Mouse (Mus musculus) gastrocnemius, postnatal 25 days (tissue): ENCODE data around the gene Lrch1. TPM values are rescaled to one million over a fixed set of nuclear protein-coding genes. Genes with fewer than 3 reads are reported as not detected.

ENCODE experiments used
- DNase-seq: peaks from one replicate; pipeline ENCODE4 v3.0.0; 2022
- long read RNA-seq, 2 experiments: library from polyadenylated mRNA; stranded (forward); transcript quantifications; one replicate each; pipeline ENCODE4 v2.0.0; 2021
- total RNA-seq, 2 experiments: library from RNA; stranded (reverse); gene quantifications; 1 replicate in 1 of 2; 2 replicates in 1 of 2; pipeline ENCODE4 v1.2.3; 2021

The Lrch1 gene
- total RNA-seq, result 1 to 10 TPM; 4.1 to 4.2 TPM
- long read RNA-seq, experiment 1, partial matches to known transcripts, result 0 of 18 reads
- long read RNA-seq, experiment 1, other reads (novel, unspliced or antisense), result 18 of 18 reads
- long read RNA-seq, experiment 2, partial matches to known transcripts, result 0 of 5 reads
- long read RNA-seq, experiment 2, other reads (novel, unspliced or antisense), result 5 of 5 reads

DNA sequence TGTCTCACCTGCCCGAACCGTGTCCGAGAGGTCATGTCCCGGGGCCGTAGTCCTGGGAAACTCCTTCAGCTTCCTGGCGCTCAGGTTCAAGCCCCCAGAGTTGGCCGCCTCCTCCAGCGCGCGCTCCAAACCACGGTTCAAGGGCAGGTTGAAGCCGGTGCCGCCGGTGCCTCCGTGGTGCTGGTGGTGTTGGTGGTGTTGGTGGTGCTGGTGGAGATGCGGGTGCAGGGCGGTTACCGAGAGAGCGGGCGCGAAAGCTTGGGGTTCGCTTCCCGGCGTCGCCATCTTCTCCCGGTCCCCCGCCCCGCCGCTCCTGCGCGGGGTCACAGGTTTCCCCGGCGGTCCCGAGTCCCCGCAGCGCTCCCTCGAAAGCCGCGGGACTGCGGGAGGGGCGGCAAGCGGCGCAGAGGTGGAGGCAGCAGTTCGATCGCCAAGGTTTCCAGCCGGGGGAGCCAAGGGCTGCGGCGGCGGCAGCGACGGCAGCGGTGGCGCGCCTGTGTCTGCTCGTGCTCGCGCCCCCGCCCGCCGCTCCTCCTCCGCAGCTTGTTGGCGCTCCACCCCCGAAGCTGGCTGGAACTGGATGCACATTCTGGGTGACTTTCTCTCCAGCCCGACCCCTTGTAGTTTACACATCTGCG, at the start of gene Lrch1:
TSS of gene Lrch1 (minus strand) at position 501 of the 638 bp plus-strand sequence.
- DNase-seq, result peak; percentile 83

DNA sequence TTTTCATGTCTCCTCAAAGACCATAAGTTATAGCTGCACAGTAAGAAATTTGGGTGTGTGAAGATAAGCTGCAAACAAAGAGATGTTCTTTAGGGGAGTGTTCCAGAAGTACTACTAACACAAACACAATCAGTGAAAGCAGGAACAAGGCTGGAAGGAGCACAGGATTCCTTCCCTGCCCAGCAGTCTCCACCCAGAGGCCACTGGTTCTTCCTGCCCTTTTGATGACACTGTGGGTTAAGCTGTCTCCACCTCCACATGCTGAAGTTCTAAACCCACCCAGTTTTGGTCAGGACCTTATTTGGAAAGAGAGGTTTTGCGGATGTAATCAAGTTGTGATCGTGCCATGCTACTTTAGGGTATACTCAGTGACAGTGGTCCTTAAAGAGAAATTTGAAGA, 49.4 kb upstream of the Lrch1 start:
- no peak for DNase-seq

DNA sequence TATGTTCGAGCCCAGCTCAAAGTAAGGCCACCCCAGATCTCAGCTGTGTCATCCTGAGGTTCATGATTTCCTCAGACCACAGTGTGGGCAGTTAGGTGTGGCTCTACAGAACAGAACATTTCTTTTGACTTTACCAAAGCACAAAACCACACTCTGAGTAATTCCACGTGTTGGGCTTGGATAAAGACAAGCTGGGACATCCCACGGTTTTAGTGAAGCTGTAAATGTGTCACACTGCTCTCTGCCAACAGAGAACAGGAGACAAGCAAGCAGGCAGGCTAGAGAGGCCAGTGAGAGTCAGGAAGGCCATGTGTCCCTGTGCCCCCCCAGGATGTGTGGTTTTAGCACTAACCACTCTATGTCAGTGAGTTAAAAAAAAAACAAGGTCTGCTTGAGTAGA, 48.9 kb upstream of the Lrch1 start:
- no peak for DNase-seq

DNA sequence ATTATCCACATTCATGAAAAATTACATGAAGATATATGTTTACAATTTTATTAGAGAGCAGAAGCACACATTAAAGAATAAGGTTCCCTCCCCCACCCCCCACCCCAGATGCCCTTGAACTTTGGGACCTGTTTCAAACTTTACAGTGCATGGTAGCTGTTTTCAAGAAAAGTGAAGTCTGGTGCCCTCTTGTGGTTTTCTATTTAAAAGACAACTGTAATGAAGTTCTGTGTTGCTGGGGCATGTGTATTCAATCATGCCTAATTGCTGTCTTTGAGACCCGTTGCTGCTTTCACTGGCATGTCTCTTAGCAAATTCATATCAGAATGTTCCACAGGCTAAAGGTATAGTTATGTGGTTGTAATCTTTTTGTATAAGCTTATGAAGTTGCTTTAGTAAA, 42.8 kb upstream of the Lrch1 start:
- DNase-seq, result no peak

DNA sequence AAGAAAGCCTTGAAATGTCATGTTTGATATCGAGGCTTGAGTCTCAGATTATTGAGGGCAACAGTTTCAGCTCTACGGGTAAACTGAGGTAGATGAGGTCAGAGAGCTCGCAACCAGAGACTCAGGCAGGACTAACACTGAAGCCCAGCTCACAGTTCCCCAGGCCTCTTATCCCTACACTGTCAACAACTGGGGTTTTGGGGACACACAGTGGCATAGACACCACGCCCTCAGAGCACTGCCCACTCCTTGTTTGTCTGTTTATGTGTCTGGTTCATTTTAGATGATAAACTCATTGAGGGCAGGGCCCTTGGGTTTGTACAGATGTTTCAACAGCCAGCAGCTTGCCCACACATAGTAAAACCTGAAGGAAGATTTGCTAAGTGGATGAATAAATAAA, 42.2 kb upstream of the Lrch1 start:
- DNase-seq, result no peak

DNA sequence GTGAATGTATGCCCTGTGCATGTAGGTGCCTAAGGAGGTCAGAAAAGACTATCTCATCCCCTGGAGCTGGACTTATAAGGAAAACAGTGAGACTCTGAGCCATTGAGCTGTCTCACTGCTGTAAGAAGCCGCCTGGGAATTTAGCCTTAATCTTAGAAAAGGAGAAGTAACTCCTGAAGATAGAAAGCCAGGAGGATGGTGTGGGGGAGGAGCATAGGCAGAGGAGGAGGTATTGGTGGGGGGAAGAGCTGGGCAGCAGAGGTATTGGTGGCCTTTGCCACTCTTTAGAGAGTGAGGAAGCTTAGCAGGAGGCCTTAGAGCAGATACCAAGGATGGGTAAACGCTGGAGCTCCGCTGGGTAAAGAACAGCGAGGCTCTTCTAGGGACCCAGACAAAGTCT, 41.6 kb upstream of the Lrch1 start:
- DNase-seq, result no peak

DNA sequence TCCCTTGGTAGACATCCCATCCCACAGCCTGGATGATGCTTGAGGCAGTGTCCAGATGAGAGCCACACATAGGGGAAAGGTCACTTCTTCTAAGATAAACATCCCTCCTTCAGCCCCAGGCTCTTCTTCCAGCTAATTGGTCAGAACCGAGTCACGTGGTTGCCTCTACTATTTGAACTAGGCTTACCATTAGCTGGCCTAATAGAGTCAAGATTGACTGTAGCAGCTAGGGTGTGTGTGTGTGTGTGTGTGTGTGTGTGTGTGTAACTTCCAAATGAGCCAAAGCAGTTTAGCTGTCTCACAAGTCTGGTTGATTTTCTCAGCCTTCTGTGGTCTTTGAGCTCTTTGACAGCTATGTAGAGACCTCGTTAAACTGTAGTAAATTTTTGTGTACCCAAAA, 38.9 kb upstream of the Lrch1 start:
- no peak for DNase-seq

DNA sequence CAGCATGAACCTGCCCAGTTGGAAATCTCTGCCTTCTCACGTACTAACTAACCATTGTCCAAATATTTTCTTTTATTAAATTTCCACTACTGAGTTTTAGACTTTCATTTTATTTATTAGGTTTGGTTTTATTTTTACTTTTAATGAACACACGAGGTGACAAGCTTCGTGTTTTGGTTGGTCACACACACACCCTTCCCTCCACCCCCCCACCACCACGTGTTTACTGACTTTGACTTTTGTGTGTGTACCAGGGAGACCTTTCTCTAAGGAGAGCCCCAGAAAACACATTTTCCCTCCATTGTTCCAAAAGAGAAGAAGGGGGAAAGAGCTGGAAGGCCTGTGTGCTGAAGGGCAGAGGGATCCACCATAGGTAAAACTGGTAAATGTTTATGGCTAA, 38.0 kb upstream of the Lrch1 start:
- DNase-seq, result no peak

- DNase-seq, result no peak
These were observed 37.2 kb upstream of the Lrch1 start for GRCm38 (mm10) chr14:74984817-74985391.

- DNase-seq, result no peak
These were observed 35.4 kb upstream of the Lrch1 start for GRCm38 (mm10) chr14:74983079-74983478.

DNA sequence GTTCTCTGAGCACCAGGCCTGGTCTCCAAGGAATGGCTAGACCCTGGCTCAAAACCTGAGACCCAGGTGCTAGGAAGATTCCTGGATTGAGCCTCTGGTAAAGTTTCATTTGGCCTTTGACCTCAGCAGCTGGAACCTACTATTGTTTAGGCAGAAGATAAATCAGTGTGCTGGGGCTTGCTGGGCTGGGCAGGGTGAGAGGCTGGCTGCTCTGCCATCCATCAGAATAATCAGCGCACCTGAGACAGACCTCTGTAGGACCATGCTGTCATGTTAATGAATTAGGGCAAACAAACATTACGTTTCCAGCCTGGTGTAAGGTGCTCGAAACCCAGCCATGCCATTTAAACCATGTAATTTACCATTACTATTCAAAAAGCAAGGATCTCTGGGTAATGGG, 33.3 kb upstream of the Lrch1 start:
- DNase-seq, result no peak

DNA sequence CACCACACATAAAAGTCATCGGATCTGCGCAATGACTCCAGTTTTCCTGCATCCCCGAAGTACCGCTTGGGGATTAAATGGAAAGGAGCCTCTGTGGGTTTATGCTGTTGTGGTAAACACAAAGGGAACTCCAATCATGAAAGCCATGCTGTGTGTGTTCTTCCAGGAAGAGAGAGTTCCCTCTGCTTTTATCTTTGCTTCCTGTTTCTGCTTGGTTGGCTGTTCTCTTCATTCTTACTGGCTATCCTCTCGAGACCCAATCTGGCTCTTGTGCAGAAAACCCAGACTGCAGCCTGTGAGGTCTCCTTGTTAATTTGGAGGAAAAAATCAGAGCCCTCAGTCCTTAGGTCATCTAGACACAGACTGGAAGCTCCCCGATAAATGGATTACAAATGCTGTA, 29.3 kb upstream of the Lrch1 start:
- no peak for DNase-seq

DNA sequence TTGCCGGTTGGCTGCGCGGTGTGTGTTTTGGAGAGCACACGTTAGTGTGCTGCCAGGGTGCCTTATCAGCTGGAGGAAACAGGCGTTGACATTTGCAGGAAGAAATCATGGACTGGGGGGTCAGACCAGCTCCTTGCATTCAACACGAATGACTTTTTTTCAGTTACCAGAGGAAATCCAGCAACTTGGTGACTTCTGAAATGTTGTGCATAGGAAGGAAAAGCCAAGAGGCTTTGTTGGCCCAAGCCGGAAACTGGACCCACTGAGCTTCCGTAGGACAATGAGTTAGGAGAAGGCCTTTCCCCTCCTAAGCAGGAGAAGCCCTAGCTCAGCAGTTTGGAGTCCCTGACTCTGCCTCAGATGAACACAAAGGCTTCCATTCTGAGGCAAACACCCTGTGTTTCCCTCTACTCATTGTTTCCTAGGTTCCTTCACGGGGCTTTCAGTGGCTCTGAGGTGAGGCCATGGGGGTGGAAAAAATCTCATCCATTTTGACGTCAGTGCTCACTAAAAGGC, 26.5 kb upstream of the Lrch1 start:
- DNase-seq, result no peak

DNA sequence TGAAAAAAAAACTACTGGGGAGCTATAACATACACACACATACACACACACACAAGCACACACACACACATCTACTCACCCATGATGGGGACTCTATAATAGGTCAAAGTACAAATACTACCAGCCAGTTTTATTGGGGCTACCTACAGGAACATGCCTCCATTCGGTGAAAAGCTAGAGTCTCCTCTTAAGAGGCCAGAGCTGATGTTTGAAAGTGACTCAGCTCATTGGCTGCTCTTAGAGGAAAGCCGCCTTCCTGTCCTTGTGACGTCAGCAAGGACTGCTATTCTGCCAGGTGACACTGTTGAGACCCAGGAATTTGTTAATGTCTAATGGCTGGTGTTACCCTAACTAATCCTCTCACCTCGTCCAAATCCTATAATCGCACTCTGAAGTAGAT, 25.0 kb upstream of the Lrch1 start:
- DNase-seq, result no peak

DNA sequence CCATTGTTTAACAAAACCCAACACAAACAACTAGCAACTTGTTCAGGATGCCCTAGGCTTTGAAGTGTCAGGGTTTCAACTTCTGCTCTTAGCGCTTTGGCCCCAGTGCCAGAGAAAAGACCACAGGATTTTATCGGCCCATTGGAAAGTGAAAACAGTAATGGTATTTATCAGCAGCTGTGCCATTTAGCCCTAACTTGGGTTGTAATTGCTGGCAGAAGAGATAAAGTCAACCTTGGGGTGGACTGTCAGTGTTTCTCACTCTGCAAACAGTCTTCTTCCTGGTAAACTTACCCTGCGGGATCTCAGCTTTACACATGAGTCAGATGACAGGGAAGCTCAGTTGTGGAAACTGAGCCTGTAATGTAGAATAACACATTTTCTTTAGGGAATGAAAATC, 24.5 kb upstream of the Lrch1 start:
- DNase-seq, result no peak

GRCm38 (mm10) chr14:74963402-74963764, 15.7 kb upstream of the Lrch1 start:
- DNase-seq, result no peak

DNA sequence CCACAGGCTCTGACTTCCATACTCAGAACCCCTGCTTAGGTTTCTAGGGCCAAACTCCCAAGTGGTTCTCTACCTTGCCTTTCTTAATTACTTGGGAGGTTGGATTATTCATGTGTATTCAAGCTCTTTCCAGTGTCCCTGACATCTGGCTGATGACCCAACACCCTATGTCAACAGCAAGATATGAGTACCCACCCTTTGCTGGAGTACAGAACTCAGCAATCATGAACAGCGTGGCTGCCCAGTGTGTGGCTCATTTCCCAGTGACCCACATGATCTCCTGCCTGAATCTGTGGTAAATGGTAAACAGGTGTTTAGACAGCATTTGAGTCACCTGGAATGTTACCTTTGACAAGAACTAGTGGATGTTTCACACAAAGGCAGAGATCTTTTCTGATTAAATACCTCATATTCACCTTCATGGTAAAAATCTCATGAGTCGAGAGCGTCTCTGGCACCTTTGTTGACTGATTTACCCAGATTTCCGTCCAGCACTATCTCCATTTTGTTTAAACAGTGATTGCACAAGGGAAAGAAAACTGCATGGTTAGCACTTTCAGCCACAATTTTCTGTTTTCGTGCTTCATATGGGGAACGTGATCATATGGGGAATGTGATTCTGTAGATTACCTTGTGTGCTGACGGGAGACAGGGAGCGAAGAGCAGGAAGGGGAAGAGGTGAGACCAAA, 15.2 kb upstream of the Lrch1 start:
- no peak for DNase-seq

DNA sequence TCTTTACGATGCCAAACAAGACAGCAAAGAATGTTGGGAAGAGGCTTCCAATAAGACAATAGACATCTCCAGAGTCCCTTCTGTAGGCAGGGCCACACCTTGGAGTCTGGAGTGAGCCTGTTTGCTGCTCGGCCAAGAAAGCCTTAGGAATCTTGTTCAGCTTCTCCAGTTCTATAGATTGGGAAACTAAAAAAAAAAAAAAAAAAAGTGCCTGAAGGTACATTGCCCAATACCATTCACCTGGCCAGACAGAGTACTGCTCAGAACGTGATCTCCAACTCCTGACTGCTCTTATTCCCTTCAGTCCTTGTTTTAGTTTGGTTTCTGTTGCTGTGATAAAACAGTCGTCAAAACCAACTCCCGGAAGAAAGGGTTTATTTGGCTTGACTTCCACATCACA, 12.9 kb upstream of the Lrch1 start:
- no peak for DNase-seq

GRCm38 (mm10) chr14:74956702-74957101, 9.0 kb upstream of the Lrch1 start:
- DNase-seq, result no peak

GRCm38 (mm10) chr14:74956234-74956633, 8.6 kb upstream of the Lrch1 start:
- no peak for DNase-seq

DNA sequence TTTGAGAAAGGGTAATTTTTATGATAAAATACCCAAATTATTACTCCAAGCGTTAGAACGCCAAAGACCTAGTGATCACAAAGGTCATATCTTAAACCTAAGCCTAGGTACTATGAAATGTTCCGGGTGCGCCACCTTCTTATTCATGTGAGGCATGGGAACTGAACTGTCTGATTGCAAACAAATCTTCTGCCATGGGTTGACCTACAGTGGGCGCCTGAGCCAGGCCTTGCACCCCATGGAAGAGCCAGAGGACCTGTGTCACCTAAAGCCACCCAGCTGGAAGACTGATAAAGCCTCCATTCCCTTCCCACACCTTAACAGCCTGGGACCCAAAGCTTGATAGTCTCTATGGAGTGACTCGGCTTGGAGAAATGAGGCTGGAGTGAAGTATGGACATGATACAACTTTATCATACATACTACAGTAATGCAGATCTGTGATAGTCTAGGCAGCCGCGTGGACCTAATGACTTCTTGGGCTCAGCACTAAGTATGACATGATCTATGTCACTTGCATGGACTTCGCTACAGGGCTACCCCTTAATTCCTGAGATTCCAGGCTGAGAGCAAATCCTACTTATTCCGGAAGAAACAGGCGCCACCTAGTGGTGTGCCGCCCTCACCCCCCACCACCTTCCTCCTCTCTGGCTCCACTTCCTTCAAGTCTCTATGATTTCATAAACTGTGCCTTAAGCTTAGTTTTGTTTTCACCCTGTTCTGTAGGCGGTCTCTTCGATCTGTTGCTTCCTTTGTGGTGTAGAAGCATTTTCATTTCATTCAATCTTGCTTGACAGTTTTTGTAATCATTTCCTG, 957 bp upstream of the Lrch1 start:
- peak; percentile 27 for DNase-seq

GRCm38 (mm10) chr14:74948014-74948396, 329 bp upstream of the Lrch1 start:
- DNase-seq, result no peak
